Mouse (Mus musculus): Measurements from ENCODE around the gene Smdt1.

GRCm38 (mm10) chr15:82319613-82320012 is 19.1 kb upstream of the Smdt1 start:
- TF ChIP-seq CTCF (conservative IDR thresholded peaks at IDR 0.05; ENCODE audit: low read length): no peak
- no peak for TF ChIP-seq NANOG (IDR thresholded peaks at IDR 0.05; ENCODE audit: borderline replicate concordance, low read length)
- TF ChIP-seq POU5F1 (IDR thresholded peaks at IDR 0.05; ENCODE audit: borderline replicate concordance, low read length): no peak

All from E14TG2a.4 (cell line).